Mouse (Mus musculus) layer of hippocampus, postnatal 25 days (tissue): ENCODE measurements at regions not wholly inside any gene's neighbourhood (a gene's known extent, or its start where the extent isn't known, plus 50 kb on each side); places are given as distances from the start of the nearest gene placed in this dataset.
A peak's percentile ranks its signal among the peaks of the same experiment; 100 is the strongest.

Experiments used
- DNase-seq, 2 experiments: peaks; one replicate each; pipeline ENCODE4 v3.0.0; 2022; ENCODE audit warnings: mixed read lengths in 2 of 2, low spot score in 1 of 2; ENCODE audit errors: extremely low spot score in 1 of 2

DNA sequence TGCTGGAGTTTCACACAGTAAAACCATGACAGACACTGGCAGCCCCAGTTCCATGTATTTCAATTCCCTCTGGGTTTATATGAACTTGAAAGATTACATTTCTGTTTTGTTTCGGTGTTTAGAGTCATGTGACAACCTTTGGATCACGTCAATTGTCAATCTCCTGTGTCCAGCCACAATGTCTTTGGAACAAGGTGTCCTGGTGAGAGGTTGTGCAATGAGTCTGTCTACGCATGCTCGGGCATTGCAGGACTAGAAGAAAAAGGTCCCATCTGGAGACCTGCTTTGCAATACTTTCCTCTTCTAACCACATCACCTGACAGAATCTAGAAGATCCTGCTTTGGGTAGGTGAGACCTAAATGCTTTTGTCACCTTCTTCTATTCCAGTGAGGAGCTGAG is 333.5 kb downstream of the Gadd45g start:
- DNase-seq, result no peak

DNA sequence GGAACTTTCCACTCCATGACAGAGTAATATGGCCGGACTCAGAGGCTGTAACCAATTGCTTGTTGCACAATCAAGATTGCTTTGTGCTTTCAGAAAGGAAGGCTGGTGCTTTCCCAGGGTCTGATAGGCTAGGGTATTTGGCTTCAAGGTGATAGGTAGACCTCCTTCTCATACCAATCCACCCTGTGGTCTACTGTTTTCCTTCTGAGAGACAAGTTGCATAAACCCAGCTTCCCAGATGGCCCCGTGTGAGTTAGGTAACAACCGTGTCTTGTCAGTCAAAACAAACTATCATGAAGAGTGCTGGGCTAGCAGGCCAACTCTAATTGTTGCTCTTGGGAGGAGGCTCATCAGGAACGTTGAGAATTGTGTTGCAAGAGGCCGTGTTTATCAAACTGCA is 337.2 kb downstream of the Gadd45g start:
- no peak for DNase-seq

DNA sequence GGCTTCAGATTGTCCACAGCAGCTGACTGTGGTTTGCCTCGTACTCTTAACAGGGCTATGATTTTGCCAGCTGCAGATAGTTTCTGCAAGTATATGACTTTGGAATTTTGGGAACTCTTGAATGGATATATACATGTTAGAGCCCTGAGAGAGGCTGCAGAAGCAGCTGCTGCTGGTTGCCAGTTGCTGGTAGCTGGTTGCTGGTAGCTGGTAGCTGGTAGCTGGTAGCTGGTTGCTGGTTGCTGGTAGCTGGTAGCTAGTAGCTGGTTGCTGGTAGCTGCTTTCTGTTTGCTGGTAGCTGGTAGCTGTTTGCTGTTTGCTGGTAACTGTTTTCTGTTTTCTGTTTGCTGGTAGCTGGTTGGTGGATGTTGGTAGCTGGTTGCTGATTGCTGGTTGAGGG is 339.1 kb downstream of the Gadd45g start:
- no peak for DNase-seq

DNA sequence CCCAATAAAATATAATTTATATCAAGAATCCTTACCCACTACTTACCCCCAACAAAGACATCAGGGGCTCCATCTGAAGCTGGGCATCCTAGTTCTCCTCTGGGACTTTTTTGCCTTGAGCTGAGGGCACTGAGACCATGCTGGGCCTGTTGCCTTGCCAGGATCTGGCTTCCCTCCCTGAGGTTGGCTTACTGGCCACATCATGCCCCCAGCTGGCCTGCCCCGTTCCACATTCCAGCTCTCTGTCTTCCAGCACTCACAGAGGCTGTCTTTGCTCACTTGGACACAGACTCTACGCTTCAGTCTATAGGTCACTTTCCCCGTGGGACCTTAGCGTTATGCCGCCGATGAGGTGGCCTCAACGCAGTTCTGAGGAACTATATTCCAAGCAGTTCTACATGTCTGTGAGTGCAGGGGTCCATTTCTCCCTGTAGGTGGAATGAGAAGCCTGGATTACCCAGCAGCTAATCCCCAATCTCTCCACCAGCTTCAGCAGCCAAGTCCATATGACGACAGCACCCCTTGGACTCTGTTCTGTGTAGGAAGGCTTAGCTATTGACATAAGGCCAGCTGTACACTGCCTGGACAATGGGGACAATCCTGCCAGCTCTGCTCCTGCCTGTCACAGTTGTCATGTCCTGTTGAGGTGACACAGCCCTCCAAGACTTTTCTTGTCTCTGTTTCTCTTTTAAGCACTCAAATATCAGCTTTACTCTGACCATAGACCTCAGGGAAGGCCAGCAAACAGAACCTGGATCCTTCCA is 341.5 kb downstream of the Gadd45g start:
- no peak for DNase-seq

DNA sequence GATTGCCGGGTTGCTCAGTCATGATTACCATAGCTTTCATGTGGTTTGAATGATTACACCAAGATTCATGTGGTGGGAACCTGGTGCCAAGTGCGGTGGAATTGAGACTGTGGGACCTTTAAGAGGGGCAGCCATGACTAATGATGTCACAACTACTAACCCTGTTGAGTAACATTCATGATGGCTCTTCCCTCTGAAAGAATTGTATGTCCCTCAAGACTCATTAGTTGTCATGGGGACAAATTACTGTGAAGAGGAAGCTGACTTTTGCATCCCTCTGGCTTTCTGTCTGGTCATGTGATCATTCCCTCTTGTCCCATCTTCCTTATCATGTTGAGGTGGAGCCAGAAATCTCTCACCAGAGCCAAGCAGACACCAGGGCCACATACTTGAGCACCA is 342.1 kb downstream of the Gadd45g start:
- DNase-seq, result no peak

DNA sequence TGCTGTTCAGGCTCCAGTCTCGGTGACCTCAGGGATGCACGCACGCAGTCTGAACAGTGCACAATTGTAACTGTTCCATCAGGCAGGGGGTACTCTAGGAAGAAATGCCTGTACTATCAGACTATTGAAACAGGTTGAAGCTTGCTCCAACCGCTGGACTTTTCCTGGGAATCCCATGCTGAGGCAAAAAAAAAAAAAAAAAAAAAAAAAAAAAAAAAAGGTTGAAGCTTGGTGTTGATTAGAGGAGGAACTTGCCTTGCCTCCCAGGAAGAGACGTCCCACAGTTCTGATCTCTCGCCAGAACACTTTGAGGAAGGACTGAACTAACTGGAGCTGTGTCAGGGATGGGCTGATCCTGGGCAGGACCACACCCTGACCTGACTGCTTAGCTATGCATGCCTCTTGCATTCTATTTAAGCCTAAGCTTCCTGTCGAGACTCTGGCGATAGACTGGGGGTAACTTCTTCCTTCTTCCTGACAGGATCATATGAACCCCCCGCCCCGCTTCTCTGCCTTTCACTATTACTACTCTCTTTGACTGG is 341.6 kb downstream of the Diras2 start:
- DNase-seq, result no peak

DNA sequence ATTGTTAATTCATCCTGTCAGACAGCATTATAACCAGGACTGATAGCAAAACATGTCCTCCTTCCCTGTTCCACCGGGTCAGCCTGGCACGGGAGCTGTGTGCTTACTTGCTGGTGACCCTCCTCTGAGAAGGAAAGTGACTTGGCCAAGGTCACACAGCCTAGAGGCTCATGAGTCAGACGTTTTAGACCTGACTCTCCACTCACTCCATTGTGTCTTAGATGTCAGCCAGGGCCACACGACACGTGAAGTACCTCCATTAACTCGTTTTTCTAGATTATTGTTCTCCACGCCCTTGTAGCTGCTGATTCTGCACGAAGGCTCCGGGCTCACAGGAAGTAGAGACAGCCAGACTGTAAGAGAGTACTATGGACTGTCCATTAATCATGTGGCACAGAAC is 340.8 kb downstream of the Diras2 start:
- no peak for DNase-seq

DNA sequence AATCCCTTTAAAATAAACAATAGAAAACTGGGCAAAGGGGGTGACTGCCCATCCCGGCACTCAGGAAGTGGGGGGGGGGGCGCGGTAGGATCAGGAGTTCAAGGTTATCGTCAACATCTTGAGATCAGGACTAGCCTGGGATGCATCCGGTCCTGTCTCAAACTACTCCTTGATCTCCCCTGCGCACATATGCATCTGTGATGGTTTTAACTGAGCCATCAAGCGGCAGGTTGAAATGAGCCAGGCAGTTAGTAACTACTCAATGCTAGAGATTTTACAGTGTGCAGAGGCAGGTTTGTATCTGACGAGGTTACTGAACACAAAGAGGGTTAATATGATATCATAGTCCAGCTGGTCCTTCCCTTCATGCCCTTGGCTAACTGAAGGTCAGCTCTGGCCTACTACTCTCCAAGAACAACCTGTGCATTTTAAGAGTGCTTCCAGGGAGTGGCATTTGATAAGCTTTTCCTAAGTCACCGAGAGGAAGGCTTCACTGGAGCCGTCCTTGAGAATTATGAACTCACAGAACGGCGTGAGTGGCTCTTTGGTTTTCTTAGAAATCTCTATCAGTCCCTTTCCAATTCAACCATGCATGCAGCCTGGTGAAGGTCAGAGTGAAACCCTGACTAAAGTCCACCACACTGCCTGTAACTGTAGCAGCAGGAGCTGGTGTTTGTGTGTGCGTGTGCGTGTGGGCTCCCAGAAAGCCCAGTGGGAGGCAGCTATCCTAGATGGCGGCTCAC is 340.1 kb downstream of the Diras2 start:
- DNase-seq, result no peak

DNA sequence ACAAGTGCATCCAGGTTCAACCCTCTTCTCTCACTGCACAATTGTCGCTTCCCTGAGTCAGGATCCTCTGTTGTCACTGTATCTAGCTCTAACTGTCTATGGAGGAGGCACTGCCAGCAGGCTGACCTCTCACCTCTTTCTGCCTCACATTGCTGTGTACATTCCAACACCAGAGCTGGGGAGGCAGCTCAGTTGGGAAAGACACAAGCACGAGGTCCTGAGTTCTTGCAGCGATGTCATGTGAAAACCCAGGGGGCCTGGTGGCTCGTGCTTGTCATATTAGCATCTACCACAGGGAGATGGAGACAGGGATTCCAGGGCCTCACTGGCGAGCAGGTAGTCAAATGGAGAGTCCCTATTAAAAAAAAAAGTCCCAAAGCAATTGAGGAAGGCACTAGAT is 334.2 kb downstream of the Diras2 start:
- DNase-seq, result no peak

DNA sequence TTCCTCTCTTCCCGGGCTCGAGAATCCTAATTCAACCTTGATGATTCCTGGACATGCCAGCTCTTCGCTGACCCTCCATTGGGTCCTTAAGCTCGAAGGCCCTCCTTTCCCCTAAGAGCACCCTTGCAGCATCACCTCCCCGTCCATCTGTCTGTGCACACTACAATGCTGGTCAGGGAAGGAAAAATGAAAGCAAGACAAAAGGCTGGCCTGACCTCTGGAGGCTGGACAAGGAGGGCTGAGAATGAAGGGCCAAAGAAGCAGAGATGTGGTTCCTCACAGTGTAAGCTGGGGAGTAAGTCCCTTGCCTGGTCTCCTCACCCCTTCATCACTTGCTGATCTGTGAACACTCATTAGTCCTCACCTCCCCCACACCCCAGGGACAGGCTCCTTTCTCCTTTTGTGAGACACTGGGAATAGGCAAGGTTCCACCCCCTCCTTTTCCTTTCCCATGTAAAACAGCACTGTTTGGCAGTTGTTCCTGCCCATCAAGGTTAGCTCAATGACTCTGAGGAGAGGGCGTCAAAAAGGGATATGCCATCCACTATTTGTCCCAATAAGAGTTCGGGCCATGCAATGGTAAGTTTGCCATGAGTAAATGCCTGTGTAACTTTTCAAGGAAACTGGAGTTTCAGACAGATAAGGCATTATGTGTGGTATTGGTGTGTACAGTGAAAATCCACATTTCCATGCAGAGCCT is 332.3 kb downstream of the Diras2 start:
- DNase-seq, result no peak

DNA sequence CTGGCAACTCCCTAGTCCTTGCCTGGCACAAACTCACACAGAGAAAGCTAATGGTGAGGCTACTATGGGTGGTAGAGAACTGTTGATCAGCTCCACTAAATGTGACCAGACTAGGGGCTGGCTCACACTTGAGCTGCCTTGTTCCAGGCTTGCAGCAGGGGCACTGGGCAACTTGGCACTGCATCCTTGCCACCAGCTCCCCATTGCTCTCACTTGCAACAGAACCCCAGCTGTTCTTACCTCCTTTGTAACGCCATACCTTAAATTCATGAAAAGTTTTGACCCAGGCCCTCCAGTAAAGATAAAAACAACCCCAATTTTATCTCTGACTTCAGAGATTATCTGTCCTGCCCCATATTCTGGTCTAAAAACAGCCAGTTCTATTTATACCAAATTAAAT is 328.7 kb downstream of the Diras2 start:
- DNase-seq, result no peak

DNA sequence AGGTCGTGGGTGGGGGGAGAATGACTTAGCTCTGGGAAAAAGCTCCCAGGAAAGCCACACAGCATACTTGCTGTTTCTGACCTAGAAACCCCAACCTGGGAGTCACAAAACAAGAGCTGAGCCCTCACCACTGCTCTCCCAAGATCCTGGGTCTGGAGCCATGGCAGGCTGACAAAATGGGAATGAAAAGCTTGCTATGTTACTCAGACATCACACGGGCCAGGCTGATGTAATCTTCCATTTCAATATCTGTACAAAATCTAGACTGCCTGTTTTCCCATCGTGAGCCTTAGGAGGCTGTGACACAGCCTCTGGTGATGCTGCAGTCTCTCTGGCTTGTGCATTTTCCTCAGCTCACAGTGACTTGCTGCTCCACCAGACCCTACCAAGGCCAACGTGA is 325.1 kb downstream of the Diras2 start:
- no peak for DNase-seq

DNA sequence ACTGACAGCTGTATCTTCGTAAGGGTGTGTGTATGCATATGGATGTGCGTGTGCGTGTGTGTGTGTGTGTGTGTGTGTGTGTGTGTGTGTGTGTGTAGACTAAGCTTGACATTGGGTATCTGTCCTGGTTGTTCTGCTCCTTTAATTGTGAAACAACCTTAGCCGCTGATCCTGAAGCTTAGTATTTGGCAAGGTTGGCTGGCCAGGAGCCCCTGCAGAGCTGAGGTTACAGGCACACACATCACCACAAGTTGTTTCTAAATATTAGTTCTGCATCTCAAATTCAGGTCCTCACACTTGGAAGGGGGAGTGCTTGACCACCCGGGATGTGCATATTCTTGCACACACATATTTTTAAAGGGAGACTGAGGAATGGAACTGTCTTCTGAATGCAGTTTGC is 314.7 kb downstream of the Diras2 start:
- DNase-seq, result no peak

DNA sequence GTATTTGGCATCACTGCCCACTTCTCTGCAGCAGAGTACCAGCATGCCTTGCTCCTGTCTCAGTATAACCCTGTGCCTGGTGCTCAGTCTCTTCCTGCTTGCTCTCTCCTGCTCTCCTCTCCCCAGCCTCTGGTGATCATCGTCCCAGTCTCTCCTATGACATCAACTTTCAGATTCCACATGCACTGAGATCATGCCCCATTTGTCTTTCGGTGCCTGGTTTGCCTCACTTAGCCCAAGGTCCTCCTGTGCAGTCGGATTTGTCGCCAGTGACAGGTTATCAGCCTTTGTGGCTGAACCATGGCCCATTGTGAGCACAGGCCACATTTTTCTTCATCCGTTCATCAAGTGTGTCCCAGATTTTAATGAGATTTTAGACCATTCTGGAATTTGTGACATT is 314.0 kb downstream of the Diras2 start:
- DNase-seq, result no peak

DNA sequence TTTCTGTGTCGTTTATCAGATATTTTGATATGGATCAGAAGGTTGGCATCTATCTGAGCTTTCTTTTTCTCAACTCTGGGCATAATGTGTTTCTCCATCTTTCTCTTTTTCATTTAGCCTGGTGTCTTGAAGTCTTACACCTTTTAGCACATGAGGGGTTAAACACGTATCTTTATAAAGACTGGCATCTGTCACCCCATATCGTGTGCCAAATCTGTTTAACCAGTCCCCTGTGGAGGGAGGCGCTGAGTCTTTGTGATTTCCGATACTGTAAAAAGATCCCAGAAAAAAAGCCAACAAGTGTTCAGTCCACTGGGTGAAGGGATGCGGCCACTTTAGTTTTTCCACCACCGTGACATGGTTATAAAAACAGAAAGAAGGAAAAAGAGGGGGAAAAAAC is 313.3 kb downstream of the Diras2 start:
- no peak for DNase-seq

DNA sequence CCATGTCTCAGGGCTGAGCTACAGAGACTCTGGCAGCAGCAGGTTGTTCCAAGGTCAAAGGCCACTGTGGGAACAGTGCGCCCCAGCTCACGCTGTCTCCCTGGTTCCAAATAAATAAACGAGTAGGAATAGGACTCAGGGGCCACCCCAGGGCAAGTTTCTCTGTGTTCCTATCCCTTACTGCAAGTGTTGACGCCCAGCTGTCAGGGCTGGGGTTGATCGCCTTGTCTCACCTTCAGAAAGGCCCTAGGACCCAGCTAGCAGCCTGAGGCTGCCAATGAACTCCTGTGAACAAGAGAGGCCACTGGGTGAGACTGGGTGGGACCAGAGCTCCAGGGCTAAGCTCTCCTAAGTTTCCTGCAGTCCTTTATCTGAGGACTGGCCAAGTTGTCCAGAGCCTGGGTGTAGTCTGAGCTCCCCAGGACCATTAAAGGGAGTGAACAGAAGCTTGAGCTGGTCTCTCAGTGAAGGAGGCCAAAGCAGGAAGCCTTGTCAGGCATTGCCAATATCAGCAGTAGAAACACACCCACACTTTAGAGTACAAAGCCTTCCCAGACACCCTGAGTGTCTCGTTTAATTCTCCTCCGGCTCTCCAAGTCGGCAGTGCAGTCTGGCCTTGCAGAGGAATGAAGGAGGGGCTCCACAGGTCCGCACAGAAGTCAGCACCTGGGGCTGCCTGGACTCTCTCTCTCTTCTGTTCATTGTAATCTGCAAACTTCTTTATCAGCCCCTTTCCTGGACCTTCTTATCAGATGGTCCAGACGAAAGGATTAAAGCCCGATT is 308.6 kb downstream of the Diras2 start:
- DNase-seq, result no peak

DNA sequence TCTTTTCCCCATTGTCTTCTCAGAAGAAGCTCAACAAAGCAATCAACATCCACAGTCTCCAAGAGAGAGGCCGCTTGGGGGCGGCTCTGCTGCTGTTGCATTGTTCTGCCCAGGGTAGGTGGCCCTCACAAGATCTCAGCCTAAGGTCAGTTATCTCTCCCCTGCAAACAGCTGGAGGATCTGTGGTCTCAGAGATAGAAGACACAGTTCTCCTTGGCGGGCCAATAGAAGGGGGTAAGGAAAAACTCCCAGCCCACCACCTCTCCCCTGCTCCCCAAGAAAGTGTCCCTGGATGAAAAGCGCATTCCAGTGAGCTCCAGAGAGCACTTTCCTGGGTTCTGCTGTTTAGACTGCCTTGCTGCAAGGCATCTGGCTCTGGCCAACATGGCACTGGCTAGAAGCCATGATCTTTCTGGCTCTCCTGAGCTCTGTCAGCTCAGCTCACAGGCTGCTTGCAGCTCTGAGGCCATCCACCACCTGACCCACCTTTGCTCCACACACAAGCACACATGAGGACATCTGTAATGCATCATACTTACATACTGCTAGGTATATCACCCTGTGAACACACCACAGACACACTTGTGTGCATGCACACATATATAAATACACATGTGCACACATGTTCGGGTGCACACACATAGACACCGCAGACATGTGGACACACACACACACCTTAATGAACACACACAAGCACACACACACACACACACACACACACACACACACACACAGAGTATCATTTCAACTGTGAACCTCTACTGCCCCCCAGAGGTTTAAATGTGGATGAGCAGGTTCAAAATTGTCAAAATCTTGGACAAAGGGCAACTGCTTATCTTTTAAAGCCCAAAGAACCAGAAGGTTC is 307.7 kb downstream of the Diras2 start:
- DNase-seq, result peak; percentile 24 to 25

DNA sequence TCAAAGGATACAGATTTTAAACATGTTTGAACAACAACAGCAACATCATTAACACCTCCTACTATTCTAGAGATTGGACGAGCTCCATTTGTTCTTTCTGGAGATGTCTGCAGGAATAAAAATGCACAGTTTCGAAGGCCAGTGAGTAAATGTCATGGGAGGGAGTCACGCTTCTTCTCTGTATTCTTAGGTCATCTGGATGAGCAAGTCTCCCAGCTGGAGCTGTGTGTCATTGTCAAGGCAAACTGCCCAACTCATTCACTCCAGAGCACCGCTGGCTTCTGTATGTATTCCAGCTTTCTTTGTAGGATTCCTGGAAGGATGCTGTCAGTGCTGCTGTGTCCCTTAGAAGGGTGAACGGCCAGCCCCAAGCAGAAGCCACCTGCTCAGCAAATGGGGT is 297.1 kb downstream of the Diras2 start:
- DNase-seq, result no peak

DNA sequence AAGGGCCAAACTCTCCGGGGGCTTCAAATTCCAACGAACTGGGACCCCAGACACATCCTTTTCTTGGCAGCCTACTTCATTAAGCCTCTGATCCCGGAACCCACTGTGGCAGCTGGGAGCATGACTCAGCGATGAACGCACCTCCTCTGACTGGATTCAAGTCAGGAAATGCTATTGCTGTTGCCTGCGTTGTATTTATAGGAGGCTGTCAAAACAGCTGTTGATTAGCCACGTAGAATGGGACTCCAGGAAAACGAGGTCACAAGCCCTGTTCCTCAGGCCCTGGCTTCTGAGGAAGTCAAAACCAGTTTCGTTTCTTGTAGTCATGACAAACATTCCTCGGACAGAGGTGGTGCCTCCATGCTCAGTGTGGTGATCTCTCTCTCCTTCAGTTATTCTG is 295.0 kb downstream of the Diras2 start:
- DNase-seq, result no peak

DNA sequence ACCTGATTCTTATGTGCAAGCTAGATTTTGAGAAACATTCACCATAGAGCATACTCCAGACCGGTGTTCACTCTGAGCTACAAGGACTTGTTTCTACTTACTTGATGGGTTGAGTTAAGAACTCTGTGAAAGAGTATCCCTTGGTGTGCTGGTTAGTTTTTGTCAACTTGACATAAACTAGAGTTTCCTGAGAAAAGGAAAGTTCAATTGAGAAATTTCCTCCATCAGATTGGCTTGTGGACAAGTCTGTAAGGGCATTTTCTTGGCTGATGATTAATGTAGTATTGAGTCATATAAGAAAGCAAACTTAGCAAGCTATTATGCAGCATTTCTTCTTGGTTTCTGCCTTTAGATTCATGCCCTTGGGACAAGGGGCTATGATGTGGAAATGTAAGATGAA is 291.5 kb downstream of the Diras2 start:
- DNase-seq, result no peak
